Mouse (Mus musculus): ENCODE measurements at regions not wholly inside any gene's neighbourhood (a gene's known extent, or its start where the extent isn't known, plus 50 kb on each side); places are given as distances from the start of the nearest gene placed in this dataset.

GRCm38 (mm10) chr6:145300266-145300858 is 50.3 kb upstream of the Kras start:
- 48% methylated on average over 6 of the region's 6 CpGs for WGBS
- H3K4me1 ChIP-seq (ENCODE audit: control insufficient read depth, insufficient read depth, low read length), result peaks cover 7% of the 10 kb centered on the region
- no peak overlapping the region for H3K27ac ChIP-seq (ENCODE audit: low read length)
- H3K9ac ChIP-seq (ENCODE audit: low read depth, low read length), result no peak overlapping the region
- no peak for ATAC-seq
- H3K4me2 ChIP-seq (ENCODE audit: low read length), result no peak overlapping the region
- H3K9me3 ChIP-seq (replicated peaks; ENCODE audit: control insufficient read depth, low read length, poor library complexity, severe bottlenecking), result no peaks in the 10 kb centered on the region
- H3K4me3 ChIP-seq (ENCODE audit: low read depth, low read length), result no peak overlapping the region
- H3K27me3 ChIP-seq (ENCODE audit: control insufficient read depth, insufficient read depth, low read depth, low read length), result no peaks in the 10 kb centered on the region
- H3K36me3 ChIP-seq (ENCODE audit: control insufficient read depth, insufficient read depth, low read length), result no peaks in the 10 kb centered on the region

Measured in midbrain, embryonic 16.5 days (tissue).